Mouse (Mus musculus) liver, postnatal 0 days (tissue): ENCODE measurements around the gene Braf.

Source experiments
- CTCF ChIP-seq: sonication (generic); IDR thresholded peaks from 2 replicates; pipeline ENCODE4 v1.5.1; 2016; ENCODE audit warnings: antibody characterized with exemption, low read depth
- EP300 ChIP-seq: IDR thresholded peaks from 2 replicates; pipeline ENCODE4 v1.6.1; 2016; ENCODE audit warnings: antibody characterized with exemption, low read depth, mild to moderate bottlenecking

- peak; percentile 65 for TF ChIP-seq CTCF
- no peak for TF ChIP-seq EP300
Observed at GRCm38 (mm10) chr6:39573791-39574554, 151.3 kb downstream of the Braf start, which contains the start of gene Adck2.
